Mouse (Mus musculus) lung, embryonic 15.5 days (tissue): ENCODE measurements at regions not wholly inside any gene's neighbourhood (a gene's known extent, or its start where the extent isn't known, plus 50 kb on each side); places are given as distances from the start of the nearest gene placed in this dataset.

Experiments used
- ATAC-seq: fragments of 200-750 bp; cut with Nextera tagmentation; 2 replicates; pipeline ENCODE4 v1.8.0; 2017; ENCODE audit warnings: moderate number of reproducible peaks, borderline replicate concordance; ENCODE audit not compliant: low FRiP score, low TSS enrichment; ENCODE audit errors: extremely low read depth
- H3K27ac ChIP-seq: fragments of 300-500 bp; sonication (generic); 2 replicates; pipeline ENCODE4 v1.5.1; 2015; ENCODE audit warnings: moderate library complexity, mild to moderate bottlenecking, inconsistent platforms
- H3K27me3 ChIP-seq: fragments of 300-500 bp; sonication (generic); 2 replicates; pipeline ENCODE4 v1.6.1; 2015; ENCODE audit warnings: inconsistent platforms
- H3K36me3 ChIP-seq: fragments of 300-500 bp; sonication (generic); 2 replicates; pipeline ENCODE4 v1.6.1; 2015; ENCODE audit warnings: inconsistent platforms
- H3K4me1 ChIP-seq: fragments of 300-500 bp; sonication (generic); 2 replicates; pipeline ENCODE4 v1.6.1; 2015; ENCODE audit warnings: inconsistent platforms
- H3K4me2 ChIP-seq: fragments of 300-500 bp; sonication (generic); 2 replicates; pipeline ENCODE4 v1.6.1; 2015; ENCODE audit warnings: inconsistent platforms, mild to moderate bottlenecking, moderate library complexity
- H3K4me3 ChIP-seq: fragments of 300-500 bp; sonication (generic); 2 replicates; pipeline ENCODE4 v1.5.1; 2015; ENCODE audit warnings: mild to moderate bottlenecking, inconsistent platforms
- H3K9ac ChIP-seq: fragments of 300-500 bp; sonication (generic); 2 replicates; pipeline ENCODE4 v1.6.1; 2015; ENCODE audit warnings: inconsistent platforms
- H3K9me3 ChIP-seq: fragments of 300-500 bp; sonication (generic); 2 replicates; pipeline ENCODE4 v1.6.1; 2016; ENCODE audit warnings: inconsistent platforms
- WGBS: fragments of 180-500 bp; shearing (Covaris S2); methylation state at CpG from one replicate; pipeline ENCODE4 v1.1.7; 2015; 5-methylcytosine and 5-hydroxymethylcytosine counted together

- 55% methylated on average over 6 of the region's 6 CpGs for WGBS
- no peak overlapping the region for H3K27ac ChIP-seq
- no peaks in the 10 kb centered on the region for H3K9me3 ChIP-seq
- H3K4me1 ChIP-seq, result peaks cover 9% of the 10 kb centered on the region; the same call in 1 of the 2 replicates
- H3K9ac ChIP-seq, result no peak overlapping the region
- no peaks in the 10 kb centered on the region for H3K27me3 ChIP-seq
- H3K4me3 ChIP-seq, result no peak overlapping the region
- H3K4me2 ChIP-seq, result no peak overlapping the region
- no peak for ATAC-seq
- H3K36me3 ChIP-seq, result no peaks in the 10 kb centered on the region
Measured at GRCm38 (mm10) chr11:18601568-18602182, 417.1 kb downstream of the Meis1 start.

GRCm38 (mm10) chr11:18598349-18598748, 420.4 kb downstream of the Meis1 start:
- H3K4me2 ChIP-seq, result no peak overlapping the region
- no peak overlapping the region for H3K4me3 ChIP-seq
- WGBS, result 37% methylated on average over 3 of the region's 3 CpGs
- H3K4me1 ChIP-seq, result peaks cover 12% of the 10 kb centered on the region; the same call in 1 of the 2 replicates
- no peaks in the 10 kb centered on the region for H3K27me3 ChIP-seq
- no peak overlapping the region for H3K27ac ChIP-seq
- no peak overlapping the region for H3K9ac ChIP-seq
- H3K36me3 ChIP-seq, result no peaks in the 10 kb centered on the region
- no peak for ATAC-seq
- no peaks in the 10 kb centered on the region for H3K9me3 ChIP-seq

GRCm38 (mm10) chr11:18596996-18597395, 421.8 kb downstream of the Meis1 start:
- no peaks in the 10 kb centered on the region for H3K9me3 ChIP-seq
- no peaks in the 10 kb centered on the region for H3K36me3 ChIP-seq
- H3K9ac ChIP-seq, result no peak overlapping the region
- H3K4me1 ChIP-seq, result peaks cover 12% of the 10 kb centered on the region; the same call in 1 of the 2 replicates
- H3K4me2 ChIP-seq, result no peak overlapping the region
- H3K27me3 ChIP-seq, result no peaks in the 10 kb centered on the region
- H3K27ac ChIP-seq, result peak overlapping the region; percentile 50
- WGBS, result 29% methylated on average over 4 of the region's 4 CpGs
- no peak overlapping the region for H3K4me3 ChIP-seq
- ATAC-seq, result peak; percentile 90; the same call in 1 of the 2 replicates

GRCm38 (mm10) chr11:18590487-18590886, 428.3 kb downstream of the Meis1 start:
- H3K36me3 ChIP-seq, result no peaks in the 10 kb centered on the region
- H3K9me3 ChIP-seq, result no peaks in the 10 kb centered on the region
- no peak overlapping the region for H3K4me2 ChIP-seq
- H3K4me1 ChIP-seq, result no peaks in the 10 kb centered on the region
- peak overlapping the region; percentile 48; the same call in 1 of the 2 replicates for H3K27ac ChIP-seq
- no peak overlapping the region for H3K9ac ChIP-seq
- H3K4me3 ChIP-seq, result no peak overlapping the region
- peak; percentile 62; the same call in 1 of the 2 replicates for ATAC-seq
- WGBS, result 37% methylated on average over 1 of the region's 1 CpGs
- no peaks in the 10 kb centered on the region for H3K27me3 ChIP-seq

DNA sequence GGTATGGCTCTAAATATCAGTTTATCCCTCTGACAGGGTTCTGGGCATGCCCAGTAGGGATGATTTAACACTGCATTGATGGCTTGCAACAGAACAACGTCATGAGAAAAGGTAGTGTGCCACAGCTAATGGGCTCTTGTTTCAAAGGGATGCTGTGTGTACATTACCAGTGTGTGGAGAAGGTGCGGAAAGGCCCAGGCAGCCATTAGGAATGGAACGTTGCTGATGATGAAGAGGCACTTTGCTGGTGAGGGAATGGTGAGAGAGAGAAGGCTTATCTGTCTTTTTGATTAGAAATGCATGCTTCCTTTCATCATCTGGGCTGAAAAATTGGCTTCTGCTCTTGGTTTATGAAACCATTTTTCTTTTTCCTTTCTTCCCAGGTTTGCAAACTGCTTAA, 432.3 kb downstream of the Meis1 start:
- H3K27me3 ChIP-seq, result no peaks in the 10 kb centered on the region
- ATAC-seq, result no peak
- 33% methylated on average over 3 of the region's 3 CpGs for WGBS
- H3K4me3 ChIP-seq, result no peak overlapping the region
- no peak overlapping the region for H3K4me2 ChIP-seq
- H3K36me3 ChIP-seq, result no peaks in the 10 kb centered on the region
- no peak overlapping the region for H3K27ac ChIP-seq
- H3K4me1 ChIP-seq, result peaks cover 11% of the 10 kb centered on the region
- no peaks in the 10 kb centered on the region for H3K9me3 ChIP-seq
- no peak overlapping the region for H3K9ac ChIP-seq

DNA sequence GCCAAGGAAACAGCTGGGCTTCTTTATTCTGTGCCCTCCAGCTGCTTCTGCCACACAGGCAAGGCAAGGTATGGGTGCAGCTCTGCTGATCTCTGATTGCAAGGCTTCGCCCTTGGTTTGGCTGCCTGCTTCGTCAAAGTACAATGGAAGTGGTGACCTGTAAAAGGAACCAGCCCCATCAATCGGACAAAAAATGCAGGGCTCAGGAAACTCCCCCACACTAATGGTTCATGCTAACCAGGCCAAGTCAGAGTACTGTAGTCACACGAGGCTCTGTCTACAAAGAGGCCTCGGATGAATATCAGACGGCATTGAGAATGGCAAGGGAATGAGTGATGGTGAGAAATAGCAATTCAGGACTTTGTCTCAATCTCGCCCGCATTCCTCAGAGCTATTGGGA, 433.8 kb downstream of the Meis1 start:
- no peaks in the 10 kb centered on the region for H3K27me3 ChIP-seq
- H3K27ac ChIP-seq, result no peak overlapping the region
- ATAC-seq, result no peak
- WGBS, result 72% methylated on average over 8 of the region's 8 CpGs
- peaks cover 17% of the 10 kb centered on the region for H3K4me1 ChIP-seq
- no peak overlapping the region for H3K4me3 ChIP-seq
- no peaks in the 10 kb centered on the region for H3K9me3 ChIP-seq
- no peaks in the 10 kb centered on the region for H3K36me3 ChIP-seq
- H3K9ac ChIP-seq, result no peak overlapping the region
- H3K4me2 ChIP-seq, result no peak overlapping the region

- Histone ChIP-seq H3K9me3 (no peaks in the 10 kb centered on the region), H3K27me3 (no peaks in the 10 kb centered on the region), H3K4me1 (peaks cover 17% of the 10 kb centered on the region), H3K4me3 (no peak overlapping the region), H3K4me2 (no peak overlapping the region), H3K9ac (no peak overlapping the region), H3K36me3 (no peaks in the 10 kb centered on the region), H3K27ac (peak overlapping the region; percentile 43)
- 44% methylated on average over 1 of the region's 1 CpGs for WGBS
- ATAC-seq, result peak; percentile 67; the same call in 1 of the 2 replicates
Measured at GRCm38 (mm10) chr11:18582781-18583161, 436.0 kb downstream of the Meis1 start.

DNA sequence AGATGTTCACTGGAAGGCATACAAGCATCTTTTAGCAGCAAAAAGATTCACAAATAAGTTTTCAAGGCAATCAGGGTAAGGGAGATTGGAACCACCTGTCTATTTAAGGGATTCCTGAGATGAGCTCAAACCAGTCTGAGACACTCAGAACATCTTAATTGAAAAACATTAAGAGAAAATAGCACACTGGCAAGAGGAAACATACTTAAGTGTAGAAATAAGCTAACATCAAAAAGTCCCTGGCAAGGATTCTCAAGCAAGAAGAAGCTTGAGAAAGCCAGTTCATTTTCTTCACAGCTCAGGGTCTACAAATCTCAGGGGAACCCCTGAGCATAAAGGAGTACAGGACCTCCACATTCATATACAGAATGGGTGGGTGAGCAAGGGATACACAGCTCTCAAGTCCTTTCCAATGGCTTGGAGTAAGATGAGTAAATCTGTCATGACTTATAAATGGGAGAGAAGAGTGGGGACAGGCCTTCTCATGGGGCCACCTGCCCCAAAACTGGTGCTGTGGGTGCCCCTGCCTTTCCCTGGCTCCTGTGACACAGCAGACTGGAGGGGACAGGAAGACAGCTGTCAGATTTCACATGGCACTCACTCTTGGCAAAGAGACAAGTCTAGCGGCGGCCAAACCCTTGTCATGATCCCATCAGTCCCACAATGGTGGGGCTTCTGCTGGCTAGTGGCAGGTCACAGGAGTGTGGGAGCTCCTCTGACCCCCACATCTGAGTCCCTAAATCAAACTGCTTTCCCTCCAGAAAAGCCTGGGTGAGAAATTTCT, 436.6 kb downstream of the Meis1 start:
- H3K4me1 ChIP-seq, result peaks cover 17% of the 10 kb centered on the region
- peak; percentile 93 for ATAC-seq
- no peak overlapping the region for H3K4me3 ChIP-seq
- no peaks in the 10 kb centered on the region for H3K9me3 ChIP-seq
- WGBS, result 47% methylated on average over 2 of the region's 2 CpGs
- H3K9ac ChIP-seq, result no peak overlapping the region
- H3K27ac ChIP-seq, result peak overlapping the region; percentile 71
- H3K36me3 ChIP-seq, result no peaks in the 10 kb centered on the region
- H3K27me3 ChIP-seq, result no peaks in the 10 kb centered on the region
- H3K4me2 ChIP-seq, result no peak overlapping the region

GRCm38 (mm10) chr11:18581078-18581800, 437.5 kb downstream of the Meis1 start:
- no peak for ATAC-seq
- Histone ChIP-seq H3K27ac (peak overlapping the region; percentile 71), H3K4me2 (no peak overlapping the region)

GRCm38 (mm10) chr11:18571557-18572209, 447.1 kb downstream of the Meis1 start:
- 68% methylated on average over 4 of the region's 4 CpGs for WGBS

More at GRCm38 (mm10) chr11:18581078-18581800, 437.5 kb downstream of the Meis1 start:
- Histone ChIP-seq H3K9me3 (no peaks in the 10 kb centered on the region), H3K4me1 (peaks cover 17% of the 10 kb centered on the region), H3K9ac (no peak overlapping the region), H3K27me3 (no peaks in the 10 kb centered on the region), H3K4me3 (no peak overlapping the region), H3K36me3 (no peaks in the 10 kb centered on the region)
- WGBS, result 65% methylated on average over 8 of the region's 8 CpGs

DNA sequence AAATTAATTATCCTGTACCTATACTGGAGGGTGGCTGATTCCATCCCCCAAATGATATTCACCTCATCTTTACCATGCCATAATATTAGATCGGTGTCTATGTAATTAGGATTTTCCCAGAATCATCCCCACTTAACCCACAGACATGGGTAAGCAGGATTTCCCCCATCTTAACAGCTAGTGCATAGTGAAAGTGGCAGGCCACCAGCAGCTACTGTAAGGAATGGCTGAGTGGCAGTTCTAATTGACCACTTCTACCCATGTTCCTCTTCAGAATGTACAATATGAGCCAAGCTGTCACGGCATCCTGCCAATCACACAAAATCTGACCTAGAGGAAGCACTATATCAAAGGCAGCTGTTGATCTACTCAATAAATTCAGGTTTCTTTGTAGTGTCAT, 455.8 kb downstream of the Meis1 start:
- Histone ChIP-seq H3K36me3 (no peaks in the 10 kb centered on the region), H3K9me3 (no peaks in the 10 kb centered on the region), H3K27me3 (no peaks in the 10 kb centered on the region), H3K4me2 (no peak overlapping the region), H3K9ac (no peak overlapping the region), H3K27ac (no peak overlapping the region), H3K4me1 (no peaks in the 10 kb centered on the region), H3K4me3 (no peak overlapping the region)
- WGBS, result 87% methylated on average over 2 of the region's 2 CpGs
- no peak for ATAC-seq

More at GRCm38 (mm10) chr11:18571557-18572209, 447.1 kb downstream of the Meis1 start:
- Histone ChIP-seq H3K4me2 (no peak overlapping the region), H3K9me3 (no peaks in the 10 kb centered on the region), H3K36me3 (no peaks in the 10 kb centered on the region), H3K27me3 (no peaks in the 10 kb centered on the region), H3K4me3 (no peak overlapping the region), H3K27ac (no peak overlapping the region), H3K4me1 (no peaks in the 10 kb centered on the region), H3K9ac (no peak overlapping the region)
- ATAC-seq, result no peak
